In the genomic region with DNA sequence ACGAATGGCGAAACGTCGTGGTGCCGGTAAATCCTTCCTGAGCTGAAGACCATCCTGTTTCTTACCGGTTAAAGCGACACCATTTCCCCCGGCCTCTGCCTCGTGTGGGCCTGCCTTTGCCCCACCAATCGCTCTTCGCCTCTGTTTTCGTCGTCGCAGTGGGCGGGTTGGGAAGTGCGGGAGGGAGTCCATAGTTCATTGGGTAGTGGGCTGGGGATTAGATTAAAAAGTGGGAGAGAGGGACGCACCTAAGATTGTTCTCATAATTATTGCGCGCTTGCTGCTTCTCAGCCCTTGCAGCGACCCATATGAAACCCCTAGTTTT, we compare ENCODE assay signal across 8 mouse cellular contexts. TPM values are rescaled to one million over a fixed set of nuclear protein-coding genes. Genes with fewer than 3 reads are reported as not detected.
A peak's percentile ranks its signal among the peaks of the same experiment; 100 is the strongest.
DNase-seq lines count a peak whose midpoint lies in the region; ATAC-seq and TF ChIP-seq lines count a peak whose summit lies in the region.

No protein-coding gene starts in this region.

- H3K27ac ChIP-seq in heart, embryonic 13.5 days (replicated peaks) = peak overlapping the region; percentile 95
- H3K27ac ChIP-seq in kidney, postnatal 0 days = peak overlapping the region; percentile 94
- peak overlapping the region; percentile 89 for H3K27ac ChIP-seq in neural tube, embryonic 15.5 days (replicated peaks)

- H3K9ac ChIP-seq in heart, embryonic 13.5 days = peak overlapping the region; percentile 87
- peak overlapping the region; percentile 71 for H3K9ac ChIP-seq in kidney, postnatal 0 days (ENCODE audit: low read depth, low read length)
- H3K9ac ChIP-seq in neural tube, embryonic 15.5 days (replicated peaks) = peak overlapping the region; percentile 53

- H3K36me3 ChIP-seq in E14TG2a.4 (ENCODE audit: insufficient read depth, low read length) = peaks cover 18% of the 10 kb centered on the region
- H3K36me3 ChIP-seq in erythroblast, embryonic 14.5 days (ENCODE audit: control insufficient read depth) = peaks cover 5% of the 10 kb centered on the region
- no peaks in the 10 kb centered on the region for H3K36me3 ChIP-seq in heart, embryonic 13.5 days
- H3K36me3 ChIP-seq in kidney, postnatal 0 days (ENCODE audit: insufficient read depth, low read length) = no peaks in the 10 kb centered on the region
- H3K36me3 ChIP-seq in neural tube, embryonic 15.5 days = no peaks in the 10 kb centered on the region

- 9% methylated on average over 20 of the region's 20 CpGs for WGBS in heart, embryonic 13.5 days
- WGBS in kidney, postnatal 0 days = 14% methylated on average over 20 of the region's 20 CpGs
- 27% methylated on average over 20 of the region's 20 CpGs for WGBS in lung, adult 2 months
- WGBS in neural tube, embryonic 15.5 days = 9% methylated on average over 20 of the region's 20 CpGs

- peak overlapping the region; percentile 83 for H3K4me3 ChIP-seq in E14TG2a.4 (replicated peaks; ENCODE audit: low read length)
- peak overlapping the region; percentile 90 for H3K4me3 ChIP-seq in erythroblast, embryonic 14.5 days (replicated peaks)
- H3K4me3 ChIP-seq in heart, embryonic 13.5 days = peak overlapping the region; percentile 67
- H3K4me3 ChIP-seq in kidney, postnatal 0 days (replicated peaks; ENCODE audit: low read depth, low read length) = peak overlapping the region; percentile 53
- peak overlapping the region; percentile 99 for H3K4me3 ChIP-seq in lung, adult 2 months (replicated peaks; ENCODE audit: extremely low read depth, low read depth, low read length)
- peak overlapping the region; percentile 52 for H3K4me3 ChIP-seq in neural tube, embryonic 15.5 days (replicated peaks)

- no peaks in the 10 kb centered on the region; the same call in 1 of the 2 replicates for H3K27me3 ChIP-seq in E14TG2a.4 (ENCODE audit: insufficient read depth, low read length)
- H3K27me3 ChIP-seq in erythroblast, embryonic 14.5 days (ENCODE audit: control insufficient read depth) = peaks cover 5% of the 10 kb centered on the region; the same call in 1 of the 2 replicates
- no peaks in the 10 kb centered on the region for H3K27me3 ChIP-seq in heart, embryonic 13.5 days (replicated peaks)
- no peaks in the 10 kb centered on the region for H3K27me3 ChIP-seq in kidney, postnatal 0 days (ENCODE audit: insufficient read depth, low read length)
- H3K27me3 ChIP-seq in neural tube, embryonic 15.5 days (replicated peaks) = no peaks in the 10 kb centered on the region

- TF ChIP-seq POLR2A in lung, adult 2 months (IDR thresholded peaks at IDR 0.05; ENCODE audit: borderline replicate concordance, extremely low read depth, low read depth, low read length) = no peak

- DNase-seq in T-cell, adult 2 months (ENCODE audit: low spot score) = peak; percentile 51
- peak; percentile 65 for DNase-seq in kidney, postnatal 0 days (ENCODE audit: low spot score)
- DNase-seq in lung, adult 2 months = no peak
- DNase-seq in B cell, adult 2 months = no peak

- no peak for ATAC-seq in heart, embryonic 13.5 days (ENCODE audit: extremely low read depth, insufficient number of reproducible peaks, low FRiP score, low TSS enrichment)
- ATAC-seq in kidney, postnatal 0 days (replicated peaks; ENCODE audit: low FRiP score, low read depth) = peak; percentile 33
- ATAC-seq in neural tube, embryonic 15.5 days (ENCODE audit: low FRiP score) = peak; percentile 49

- H3K4me1 ChIP-seq in E14TG2a.4 (replicated peaks; ENCODE audit: low read depth, low read length) = peaks cover 20% of the 10 kb centered on the region
- H3K4me1 ChIP-seq in erythroblast, embryonic 14.5 days (ENCODE audit: control insufficient read depth) = peaks cover 18% of the 10 kb centered on the region
- peaks cover 4% of the 10 kb centered on the region; the same call in 1 of the 2 replicates for H3K4me1 ChIP-seq in heart, embryonic 13.5 days
- H3K4me1 ChIP-seq in kidney, postnatal 0 days (replicated peaks; ENCODE audit: insufficient read depth, low read length) = no peaks in the 10 kb centered on the region
- H3K4me1 ChIP-seq in lung, adult 2 months (ENCODE audit: control insufficient read depth, insufficient read depth, low read length) = no peaks in the 10 kb centered on the region; the same call in 1 of the 2 replicates
- peaks cover 4% of the 10 kb centered on the region; the same call in 1 of the 2 replicates for H3K4me1 ChIP-seq in neural tube, embryonic 15.5 days

- H3K4me2 ChIP-seq in heart, embryonic 13.5 days = peak overlapping the region; percentile 71
- H3K4me2 ChIP-seq in kidney, postnatal 0 days (ENCODE audit: low read length) = peak overlapping the region; percentile 59
- H3K4me2 ChIP-seq in neural tube, embryonic 15.5 days = peak overlapping the region; percentile 67

- no peak for TF ChIP-seq CTCF in E14TG2a.4 (conservative IDR thresholded peaks at IDR 0.05; ENCODE audit: low read length)
- no peak for TF ChIP-seq CTCF in kidney, postnatal 0 days (IDR thresholded peaks at IDR 0.05; ENCODE audit: low read depth)
- no peak for TF ChIP-seq CTCF in lung, adult 2 months (IDR thresholded peaks at IDR 0.05; ENCODE audit: insufficient read depth, low read length)

- no peaks in the 10 kb centered on the region for H3K9me3 ChIP-seq in E14TG2a.4 (ENCODE audit: low read length)
- peaks cover 16% of the 10 kb centered on the region for H3K9me3 ChIP-seq in erythroblast, embryonic 14.5 days (ENCODE audit: control insufficient read depth, low read length)
- H3K9me3 ChIP-seq in heart, embryonic 13.5 days = no peaks in the 10 kb centered on the region
- H3K9me3 ChIP-seq in kidney, postnatal 0 days (replicated peaks; ENCODE audit: low read length) = no peaks in the 10 kb centered on the region
- no peaks in the 10 kb centered on the region for H3K9me3 ChIP-seq in neural tube, embryonic 15.5 days (replicated peaks)

RNA-seq across cellular contexts. Expression of gene Huwe1, which starts 3.1 kb away (rescaled TPM):
- polyA plus RNA-seq in erythroblast, embryonic 14.5 days (2012) = 0.88 and 0.98 TPM in 2 replicates
- 31.4 and 34.5 TPM in 2 replicates for polyA plus RNA-seq in heart, embryonic 13.5 days (2015; fragmentation: Nextera tagmentation; extraction: Ambion mirVana)
- polyA plus RNA-seq in kidney, postnatal 0 days (2015; fragmentation: Nextera tagmentation; extraction: Ambion mirVana) = 27.1 and 28.5 TPM in 2 replicates
- 45.0 and 55.2 TPM in 2 replicates for polyA plus RNA-seq in lung, adult 2 months (2012; rRNA removed)
- 46.8 and 50.9 TPM in 2 replicates for polyA plus RNA-seq in neural tube, embryonic 15.5 days (2015; fragmentation: Nextera tagmentation; extraction: Ambion mirVana)

Comparison
In these comparisons a context has a peak if more than half of its experiments do, and no peak if none do; other contexts are left out.
1. DNase-seq: peak in T-cell, adult 2 months (single experiment) and kidney, postnatal 0 days (single experiment); none in lung, adult 2 months (single experiment) and B cell, adult 2 months (0 of 2).
2. RNA of gene Huwe1, which starts 3.1 kb away (polyA plus RNA-seq): 45.0 to 55.2 TPM in lung, adult 2 months, 46.8 to 50.9 TPM in neural tube, embryonic 15.5 days, 31.4 to 34.5 TPM in heart, embryonic 13.5 days and 27.1 to 28.5 TPM in kidney, postnatal 0 days; 0.88 to 0.98 TPM in erythroblast, embryonic 14.5 days; every median in the first group is over 10 times any median in the second.
3. Peak in every context shown above with its lines, with median percentiles within 50 percentile points of each other: H3K4me3 ChIP-seq, H3K27ac ChIP-seq, H3K4me2 ChIP-seq and H3K9ac ChIP-seq.